Mouse (Mus musculus) right cerebral cortex, postnatal 4 days (tissue): Measurements from ENCODE around the gene Vgll1.

Experiments
- DNase-seq: peaks from one replicate; pipeline ENCODE4 v3.0.0-alpha.2; 2022

The Vgll1 gene

GRCm38 (mm10) chrX:57087806-57088205 is at the start of gene Vgll1:
Gene Vgll1, plus strand, starts transcription at chrX:57088106.
- no peak for DNase-seq

GRCm38 (mm10) chrX:57042774-57043173 is 45.1 kb upstream of the Vgll1 start, which contains the start of gene Brs3:
Gene Brs3, plus strand, starts transcription at chrX:57043074.
- no peak for DNase-seq

GRCm38 (mm10) chrX:57043869-57044268 is 44.0 kb upstream of the Vgll1 start:
- no peak for DNase-seq

- no peak for DNase-seq
Measured at GRCm38 (mm10) chrX:57052848-57053173, 35.1 kb upstream of the Vgll1 start.

- peak; percentile 74 for DNase-seq
Measured at GRCm38 (mm10) chrX:57053174-57053992, 34.5 kb upstream of the Vgll1 start, which contains the start of gene Htatsf1. Gene Htatsf1, plus strand, starts transcription at chrX:57053583.

GRCm38 (mm10) chrX:57053993-57054385 is 33.9 kb upstream of the Vgll1 start:
- no peak for DNase-seq

GRCm38 (mm10) chrX:57081496-57081895 is 6.4 kb upstream of the Vgll1 start:
- DNase-seq: no peak

- DNase-seq: no peak
Measured at GRCm38 (mm10) chrX:57103415-57103814, 15.5 kb downstream of the Vgll1 start.

GRCm38 (mm10) chrX:57106956-57107355 is 19.1 kb downstream of the Vgll1 start:
- DNase-seq: no peak

GRCm38 (mm10) chrX:57118143-57118542 is 30.2 kb downstream of the Vgll1 start:
- no peak for DNase-seq

- no peak for DNase-seq
Measured at GRCm38 (mm10) chrX:57120768-57121167, 32.9 kb downstream of the Vgll1 start.

- DNase-seq: no peak
Measured at GRCm38 (mm10) chrX:57130633-57131032, 42.7 kb downstream of the Vgll1 start.

GRCm38 (mm10) chrX:57137627-57138026 is 49.7 kb downstream of the Vgll1 start:
- no peak for DNase-seq

- DNase-seq: no peak
Measured at GRCm38 (mm10) chrX:57153520-57153919, 65.6 kb downstream of the Vgll1 start.
